Mouse (Mus musculus) spleen, adult 2 months (tissue): ENCODE results near the gene Phyhipl. TPM values are rescaled to one million over a fixed set of nuclear protein-coding genes. Genes with fewer than 3 reads are reported as not detected.

Source experiments
- DNase-seq, 2 experiments: peaks; one replicate each; pipeline versions ENCODE4 v3.0.0 to v3.0.0-alpha.2; 2012 to 2021; ENCODE audit warnings: low spot score in 2 of 2, low read depth in 1 of 2
- H3K27ac ChIP-seq: fragments of 200-500 bp; 2 replicates; pipeline ENCODE4 v1.5.1; 2012; ENCODE audit warnings: low read length, inconsistent platforms; ENCODE audit not compliant: insufficient read depth
- H3K27me3 ChIP-seq: fragments of 200-500 bp; 2 replicates; pipeline ENCODE4 v1.6.1; 2012; ENCODE audit warnings: mild to moderate bottlenecking, moderate library complexity, low read length, inconsistent platforms; ENCODE audit not compliant: control insufficient read depth, insufficient read depth
- H3K36me3 ChIP-seq: fragments of 200-500 bp; 2 replicates; pipeline ENCODE4 v1.6.1; 2012; ENCODE audit warnings: mild to moderate bottlenecking, low read length, inconsistent platforms; ENCODE audit not compliant: control insufficient read depth, insufficient read depth
- H3K4me1 ChIP-seq: fragments of 200-500 bp; 2 replicates; pipeline ENCODE4 v1.6.1; 2011; ENCODE audit warnings: inconsistent platforms; ENCODE audit not compliant: control insufficient read depth, insufficient read depth, insufficient read length
- H3K4me3 ChIP-seq: fragments of 200-500 bp; 2 replicates; pipeline ENCODE4 v1.5.1; 2011; ENCODE audit warnings: mild to moderate bottlenecking, inconsistent platforms; ENCODE audit not compliant: insufficient read depth, insufficient read length; ENCODE audit errors: extremely low read depth
- CTCF ChIP-seq: fragments of 200-500 bp; IDR thresholded peaks from 2 replicates; pipeline ENCODE4 v1.5.1; 2011; ENCODE audit warnings: mild to moderate bottlenecking, inconsistent platforms; ENCODE audit not compliant: insufficient read depth, insufficient read length, insufficient replicate concordance; ENCODE audit errors: extremely low read depth
- POLR2A ChIP-seq: fragments of 200-500 bp; IDR thresholded peaks from 2 replicates; pipeline ENCODE4 v1.6.1; 2011; ENCODE audit warnings: low read depth, low read length, inconsistent platforms
- WGBS: fragments of 180-500 bp; shearing (Covaris S2); methylation state at CpG from one replicate; pipeline ENCODE4 v1.1.7; 2018; 5-methylcytosine and 5-hydroxymethylcytosine counted together
- polyA plus RNA-seq: library from polyadenylated mRNA; depleted of rRNA; stranded (reverse); fragments of >200 nt; gene quantifications from 2 replicates; pipeline ENCODE4 v1.2.3, GENCODE M21; 2012

The Phyhipl gene
- polyA plus RNA-seq, 1 experiment: not detected

DNA sequence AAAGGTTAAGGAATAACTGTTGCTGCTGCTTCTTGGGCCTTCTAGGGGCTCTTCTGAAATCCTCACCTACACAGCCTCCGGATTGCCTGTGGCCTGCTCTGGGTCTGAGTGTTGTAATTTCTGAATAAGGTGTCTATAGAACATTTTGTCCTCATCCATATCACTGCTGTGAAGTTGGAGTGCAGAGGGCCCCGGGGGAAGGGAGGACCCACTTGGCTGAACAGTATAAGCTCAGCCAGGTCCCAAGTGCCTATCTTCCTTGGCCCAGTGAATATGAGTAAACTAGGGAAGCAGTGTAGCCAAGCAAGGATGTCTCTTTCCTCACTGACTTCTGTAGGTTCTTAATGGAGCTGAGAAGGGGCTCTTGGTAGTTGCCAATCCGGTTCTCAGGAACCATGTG is 103.2 kb downstream of the Phyhipl start:
- no peak overlapping the region for H3K4me3 ChIP-seq
- TF ChIP-seq POLR2A: no peak
- H3K27ac ChIP-seq: no peak overlapping the region
- DNase-seq: no peak
- H3K27me3 ChIP-seq: no peaks in the 10 kb centered on the region
- WGBS: 94% methylated on average over 3 of the region's 3 CpGs
- no peaks in the 10 kb centered on the region for H3K4me1 ChIP-seq
- H3K36me3 ChIP-seq: no peaks in the 10 kb centered on the region

DNA sequence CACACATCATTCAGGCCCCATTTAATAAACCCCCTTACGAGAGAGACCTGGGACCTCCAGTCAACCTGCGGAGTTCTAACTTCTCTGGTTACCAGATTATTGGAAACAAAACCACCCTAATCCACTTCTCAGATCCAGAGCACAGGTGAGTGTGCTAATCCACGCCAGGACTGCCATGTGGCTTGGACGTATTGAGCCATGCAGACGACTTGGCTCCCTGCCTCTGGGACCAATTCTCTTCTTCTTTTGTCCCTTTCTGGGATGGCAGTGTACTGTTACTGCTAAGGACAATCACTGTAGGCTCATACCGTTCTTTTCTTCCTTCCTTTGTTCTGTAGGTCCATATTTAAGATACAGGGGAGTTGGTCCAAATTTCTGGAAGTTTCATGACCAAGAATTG is 112.9 kb downstream of the Phyhipl start:
- 90% methylated on average over 6 of the region's 6 CpGs for WGBS
- H3K4me3 ChIP-seq: no peak overlapping the region
- H3K4me1 ChIP-seq: no peaks in the 10 kb centered on the region
- no peak for DNase-seq
- H3K36me3 ChIP-seq: no peaks in the 10 kb centered on the region
- no peaks in the 10 kb centered on the region for H3K27me3 ChIP-seq
- no peak overlapping the region for H3K27ac ChIP-seq
- TF ChIP-seq POLR2A: no peak
- TF ChIP-seq CTCF: no peak

DNA sequence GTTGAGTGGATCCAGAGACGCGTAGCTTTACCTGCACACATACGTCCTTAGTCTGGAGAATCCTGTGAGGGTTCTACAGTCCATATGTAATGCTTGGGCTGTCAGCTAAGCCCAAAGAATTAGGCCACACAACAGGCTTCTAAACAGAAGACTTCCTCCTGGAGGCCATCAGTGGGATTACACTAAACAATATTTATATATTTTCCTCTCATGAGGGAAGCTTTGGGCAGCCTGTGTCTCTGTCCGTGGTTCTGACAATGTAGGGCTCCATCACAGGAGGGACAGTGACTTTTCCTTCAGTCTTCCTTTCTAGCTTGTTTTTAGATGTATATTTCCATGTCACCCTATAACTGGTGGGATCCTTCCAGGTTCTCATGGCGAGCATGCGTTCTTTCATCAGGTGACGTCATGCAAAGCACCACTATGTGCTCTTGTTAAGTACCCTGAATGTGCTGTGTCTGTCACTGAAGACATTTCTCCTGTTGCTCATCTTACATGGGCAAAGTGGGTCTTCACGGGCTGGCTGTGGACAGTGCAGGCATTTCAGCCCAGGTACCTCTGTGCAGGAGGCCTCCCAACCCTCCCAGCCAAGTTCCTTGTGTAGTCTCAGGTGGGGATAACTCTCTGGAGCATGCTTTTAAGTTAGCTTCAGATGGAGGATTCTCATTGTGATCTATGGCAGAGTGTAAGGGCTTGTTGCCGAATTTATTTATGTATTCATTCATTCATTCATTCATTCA is 115.1 kb downstream of the Phyhipl start:
- DNase-seq: no peak
- Histone ChIP-seq H3K27ac (no peak overlapping the region), H3K4me1 (no peaks in the 10 kb centered on the region), H3K27me3 (no peaks in the 10 kb centered on the region), H3K4me3 (no peak overlapping the region), H3K36me3 (no peaks in the 10 kb centered on the region)
- WGBS: 84% methylated on average over 9 of the region's 9 CpGs
- TF ChIP-seq POLR2A: no peak
- no peak for TF ChIP-seq CTCF

GRCm38 (mm10) chr10:70539251-70539650 is 116.5 kb downstream of the Phyhipl start:
- Histone ChIP-seq H3K4me1 (no peaks in the 10 kb centered on the region), H3K27ac (no peak overlapping the region), H3K36me3 (no peaks in the 10 kb centered on the region), H3K4me3 (no peak overlapping the region), H3K27me3 (no peaks in the 10 kb centered on the region)
- 91% methylated on average over 9 of the region's 9 CpGs for WGBS
- TF ChIP-seq POLR2A (no peak), CTCF (no peak)
- no peak for DNase-seq

DNA sequence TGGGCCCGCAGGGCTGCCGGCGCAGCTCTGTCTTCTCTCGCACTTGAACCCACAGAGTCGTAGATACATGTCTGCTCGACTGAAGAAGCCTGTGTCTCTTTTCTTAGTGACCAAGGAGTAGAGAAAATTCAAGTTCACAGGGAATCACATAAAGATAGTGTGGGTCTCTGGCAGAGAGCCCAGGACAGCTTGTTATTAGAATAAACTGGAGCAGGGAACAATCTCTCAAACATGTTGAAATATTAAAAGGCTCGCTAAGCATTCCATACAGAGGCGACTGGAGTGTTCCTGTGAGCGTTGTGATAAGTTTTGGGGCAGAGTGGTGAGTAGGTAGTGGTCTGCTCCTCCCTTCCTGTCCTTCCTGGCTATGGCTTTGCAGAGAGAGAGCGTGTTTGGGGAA is 118.1 kb downstream of the Phyhipl start:
- TF ChIP-seq CTCF (no peak), POLR2A (no peak)
- Histone ChIP-seq H3K4me1 (no peaks in the 10 kb centered on the region), H3K4me3 (no peak overlapping the region), H3K27me3 (no peaks in the 10 kb centered on the region), H3K36me3 (no peaks in the 10 kb centered on the region), H3K27ac (no peak overlapping the region)
- 89% methylated on average over 10 of the region's 10 CpGs for WGBS
- no peak for DNase-seq

DNA sequence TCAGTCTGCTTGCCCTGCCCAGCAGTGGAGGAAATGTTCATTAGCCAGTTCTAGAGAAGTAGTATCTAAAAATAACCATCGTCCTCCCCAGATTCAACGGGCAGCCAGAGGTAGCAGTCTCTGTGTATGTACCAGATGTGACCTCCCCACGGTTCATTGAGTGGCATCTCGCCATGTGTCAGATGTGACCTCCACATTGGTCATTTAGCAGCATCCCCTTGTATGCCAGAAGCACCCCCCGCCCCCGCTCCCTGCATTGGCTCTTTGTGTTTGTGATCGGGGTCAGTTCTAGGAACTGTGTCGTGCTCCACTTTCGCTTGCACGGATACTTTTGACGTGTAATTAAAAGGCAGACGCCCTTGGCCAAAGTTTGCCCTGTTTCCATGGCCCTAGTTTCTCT is 120.4 kb downstream of the Phyhipl start:
- H3K36me3 ChIP-seq: no peaks in the 10 kb centered on the region
- WGBS: 86% methylated on average over 12 of the region's 12 CpGs
- no peaks in the 10 kb centered on the region for H3K27me3 ChIP-seq
- no peak overlapping the region for H3K27ac ChIP-seq
- H3K4me3 ChIP-seq: no peak overlapping the region
- DNase-seq: no peak
- H3K4me1 ChIP-seq: no peaks in the 10 kb centered on the region
- TF ChIP-seq CTCF (no peak), POLR2A (no peak)

GRCm38 (mm10) chr10:70534571-70534970 is 121.2 kb downstream of the Phyhipl start:
- WGBS: 89% methylated on average over 10 of the region's 10 CpGs
- H3K36me3 ChIP-seq: no peaks in the 10 kb centered on the region
- TF ChIP-seq POLR2A (no peak), CTCF (no peak)
- no peak overlapping the region for H3K27ac ChIP-seq
- H3K4me1 ChIP-seq: no peaks in the 10 kb centered on the region
- no peaks in the 10 kb centered on the region for H3K27me3 ChIP-seq
- H3K4me3 ChIP-seq: no peak overlapping the region
- no peak for DNase-seq
